Mouse (Mus musculus) spleen, adult 2 months (tissue): Measurements from ENCODE around the gene Rdh19.

Source experiments
- CTCF ChIP-seq: fragments of 200-500 bp; IDR thresholded peaks from 2 replicates; pipeline ENCODE4 v1.5.1; 2011; ENCODE audit warnings: mild to moderate bottlenecking, inconsistent platforms; ENCODE audit not compliant: insufficient read depth, insufficient read length, insufficient replicate concordance; ENCODE audit errors: extremely low read depth
- POLR2A ChIP-seq: fragments of 200-500 bp; IDR thresholded peaks from 2 replicates; pipeline ENCODE4 v1.6.1; 2011; ENCODE audit warnings: low read depth, low read length, inconsistent platforms

DNA sequence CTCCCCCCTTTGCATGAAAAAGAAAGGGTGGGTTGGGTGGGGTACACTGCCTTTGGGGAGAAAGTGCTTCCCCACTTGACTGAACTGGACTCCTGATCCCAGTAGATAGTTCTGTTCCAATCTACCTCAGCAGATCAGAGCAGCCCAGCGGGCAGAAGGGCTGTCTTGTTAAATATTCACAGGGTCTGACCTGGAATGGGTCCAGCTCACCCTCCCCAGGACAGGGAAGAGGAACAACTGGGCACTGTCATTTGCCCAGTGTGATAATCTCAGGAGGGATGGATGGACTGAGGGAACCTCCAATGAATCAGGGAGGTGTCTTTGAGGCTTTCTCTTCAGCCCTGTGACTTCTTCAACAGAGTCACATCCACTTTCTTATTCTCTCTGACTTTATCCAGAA is 1.6 kb upstream of the Rdh19 start:
- no peak for TF ChIP-seq POLR2A
- no peak for TF ChIP-seq CTCF
